Mouse (Mus musculus) embryonic stem cell, embryonic (primary cell): ENCODE results near the gene Marcks.

Experiments used
- CTCF ChIA-PET, 4 experiments: fragments of 300-600 bp in 2 of 4; fragments of 350-600 bp in 2 of 4; sonication (Branson Sonifier 250); formaldehyde crosslinking; loops; one replicate each; lab custom pipeline; 2022; ENCODE audit warnings: inconsistent platforms in 2 of 4; lab: Charles Lee
- POLR2A ChIA-PET, 4 experiments: fragments of 300-600 bp in 2 of 4; fragments of 350-600 bp in 2 of 4; sonication (Branson Sonifier 250); formaldehyde crosslinking; loops; one replicate each; lab custom pipeline; 2022; ENCODE audit warnings: antibody characterized with exemption in 4 of 4, inconsistent platforms in 1 of 4; lab: Charles Lee

Marcks gene

DNA sequence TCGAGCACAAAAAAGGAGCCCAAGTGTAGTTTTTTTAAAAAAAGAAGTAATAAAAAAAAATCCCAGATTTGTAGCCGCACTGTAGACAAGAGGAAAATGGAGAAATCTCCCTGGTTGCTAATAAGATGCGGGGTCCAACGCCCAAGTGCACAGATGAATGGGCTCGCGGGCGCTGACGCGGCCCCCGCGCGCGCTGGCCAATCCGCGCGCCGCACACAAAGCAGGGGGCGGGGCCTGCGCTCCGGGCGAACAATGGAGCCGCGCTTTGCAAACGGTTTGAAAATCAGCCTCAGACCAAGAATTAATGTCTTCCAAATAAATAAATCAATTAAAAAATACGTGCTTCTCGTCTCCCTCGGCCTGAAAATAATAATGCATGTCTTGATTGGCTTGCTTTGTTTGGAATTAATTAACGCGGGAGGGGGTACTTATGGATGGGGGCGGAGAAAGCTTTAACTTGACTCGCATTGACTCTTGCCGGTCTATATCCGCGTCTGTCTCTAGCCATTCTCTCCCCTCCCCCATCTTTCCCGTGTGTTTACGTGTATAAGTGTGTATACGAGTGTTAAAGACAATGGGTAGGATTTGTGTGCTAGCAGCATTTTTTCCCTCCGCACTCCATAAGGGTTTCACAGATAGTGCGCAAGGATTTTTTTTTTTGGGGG, at the start of gene Marcks:
Gene Marcks, minus strand, starts transcription at position 143 of the 665 bp plus-strand sequence.
- CTCF ChIA-PET, result no interaction called here
- POLR2A ChIA-PET, result interaction anchor here in 1 of 4 experiments (0.7 to 1.0 kb wide), 2 partner anchors 22 to 612 kb away, joined by 3 read pairs; no protein-coding TSS in a partner anchor

DNA sequence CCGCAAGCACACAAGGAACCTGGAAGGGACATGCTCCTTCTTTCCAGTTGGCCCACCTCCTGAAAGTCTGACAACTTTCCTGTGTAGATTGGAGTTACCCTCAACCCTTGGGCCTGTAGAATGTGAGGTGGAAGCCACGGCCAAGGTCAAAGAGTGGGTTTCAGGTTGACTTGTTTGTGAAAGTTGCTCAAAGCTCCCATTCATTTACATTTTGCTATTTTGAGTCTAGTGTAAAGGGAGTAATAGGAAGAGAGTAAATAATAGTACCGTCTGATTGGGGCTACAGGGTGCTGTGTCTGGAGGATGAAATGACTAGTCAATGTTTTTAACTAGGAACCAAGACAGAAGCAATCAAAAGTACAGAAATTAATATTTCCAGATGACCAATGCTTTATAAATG, 38.4 kb upstream of the Marcks start:
- POLR2A ChIA-PET, result no interaction called here

DNA sequence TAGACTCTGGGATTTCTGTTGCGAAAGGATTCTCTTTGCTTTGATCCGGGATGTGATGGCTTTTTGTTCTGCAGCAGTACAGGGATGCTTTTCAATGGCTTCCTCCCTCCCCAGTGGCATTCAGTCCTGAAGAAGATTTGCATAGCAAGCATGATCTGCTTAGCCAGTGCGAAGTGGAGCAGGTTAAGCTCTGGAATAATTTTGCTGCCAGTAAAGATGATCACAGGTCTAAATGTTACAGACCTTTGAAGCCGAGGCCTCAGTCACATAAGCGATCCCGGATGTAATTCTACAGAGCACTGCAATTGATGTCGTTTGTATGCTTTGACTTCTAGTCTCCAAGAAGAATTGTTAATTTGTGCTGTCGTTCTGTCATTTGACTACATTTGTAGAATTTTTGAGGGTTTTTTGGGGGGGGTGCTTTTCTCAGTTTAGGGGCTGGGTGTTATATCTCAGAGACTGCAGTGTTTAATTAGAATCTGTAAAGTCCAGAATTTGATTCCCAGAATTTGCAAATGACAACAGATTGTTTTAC, 33.8 kb upstream of the Marcks start:
- ChIA-PET CTCF (interaction anchor here in 1 of 4 experiments (1.2 kb wide), 1 partner anchor 36 kb away, joined by 5 read pairs; no protein-coding TSS in a partner anchor), POLR2A (no interaction called here)

More for the DNA sequence above, 38.4 kb upstream of the Marcks start:
- CTCF ChIA-PET, result no interaction called here

DNA sequence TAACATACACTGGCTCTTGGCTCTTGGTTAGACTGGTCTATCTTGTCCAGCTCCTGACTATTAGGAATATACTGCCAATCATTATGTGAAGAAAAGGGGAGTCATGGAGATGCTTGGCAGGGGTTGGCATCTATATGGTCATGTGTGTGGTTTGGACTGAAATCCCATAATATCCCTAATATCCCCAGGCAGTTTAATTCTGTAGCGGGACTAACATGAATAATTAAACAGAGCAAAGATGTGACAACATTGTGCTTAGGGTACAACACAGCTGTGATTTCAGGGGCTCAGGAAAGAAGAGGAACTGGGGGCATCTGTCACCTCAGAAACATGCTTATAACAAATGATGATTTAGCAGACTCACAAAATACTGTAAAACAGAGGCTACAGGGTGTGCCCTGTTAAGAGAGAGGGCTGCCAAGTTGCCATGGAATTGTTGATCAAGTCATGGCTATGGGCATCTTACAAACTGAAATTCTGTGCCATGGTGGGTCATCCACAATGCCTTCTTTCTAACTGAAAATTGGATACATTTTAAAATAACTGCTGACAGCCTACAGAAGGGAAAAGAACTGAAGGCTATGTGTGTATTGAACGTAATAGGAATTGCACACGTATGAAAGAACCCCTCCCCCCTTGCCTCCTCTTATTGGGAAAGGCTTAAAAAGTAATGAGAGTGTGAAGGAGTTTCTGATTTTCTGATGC, 33.1 kb upstream of the Marcks start:
- ChIA-PET CTCF (interaction anchor here in 1 of 4 experiments (1.2 kb wide), 1 partner anchor 35 kb away, joined by 5 read pairs; no protein-coding TSS in a partner anchor), POLR2A (interaction anchor here in 1 of 4 experiments (1.8 kb wide), 1 partner anchor 31 kb away, joined by 5 read pairs; no protein-coding TSS in a partner anchor)

DNA sequence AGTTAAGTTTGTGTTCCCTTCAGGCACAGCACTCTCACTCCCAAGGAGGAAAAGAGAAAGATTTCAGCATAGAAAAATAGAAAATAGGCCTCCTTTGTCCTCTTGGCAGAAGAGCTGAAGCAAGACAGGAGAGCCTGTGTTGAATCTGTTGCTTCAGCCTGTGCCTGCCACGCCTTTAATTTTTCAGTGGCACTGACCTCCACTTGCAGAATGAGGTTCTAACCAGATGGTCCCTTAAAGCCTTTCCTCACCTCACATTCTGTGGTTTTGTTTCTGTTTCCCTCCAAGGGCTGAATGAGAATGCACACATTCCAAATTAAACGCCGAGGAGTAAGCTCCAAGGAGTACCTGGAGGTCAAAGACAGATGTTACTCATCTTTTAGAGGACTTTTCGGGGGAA, 32.2 kb upstream of the Marcks start:
- POLR2A ChIA-PET, result interaction anchor here in 1 of 4 experiments (1.8 kb wide), 1 partner anchor 30 kb away, joined by 5 read pairs; no protein-coding TSS in a partner anchor
- CTCF ChIA-PET, result interaction anchor here in 2 of 4 experiments (0.5 to 0.7 kb wide), 2 partner anchors 34 to 685 kb away, joined by 3 read pairs; no protein-coding TSS in a partner anchor

DNA sequence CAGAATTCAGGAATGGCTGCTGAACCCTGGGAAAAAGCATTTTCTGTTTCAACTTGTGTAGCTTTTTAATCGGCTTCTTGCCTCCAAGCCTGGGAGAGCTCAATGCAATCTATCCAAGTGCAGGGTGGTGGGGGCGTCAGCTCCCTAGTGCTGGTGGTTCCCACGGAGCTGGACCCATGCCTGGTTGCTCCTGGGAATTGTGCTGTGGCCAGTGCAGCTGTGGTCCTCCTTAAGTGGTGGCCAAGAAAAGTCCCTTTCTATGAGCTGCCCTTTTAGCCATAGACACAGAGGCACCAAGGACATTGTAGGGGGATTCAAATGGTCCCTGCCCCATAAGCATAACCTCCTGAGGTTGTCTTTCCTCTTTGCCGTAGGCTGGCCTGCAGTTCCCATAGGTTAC, 31.7 kb upstream of the Marcks start:
- CTCF ChIA-PET, result interaction anchor here in 2 of 4 experiments (0.5 to 0.7 kb wide), 2 partner anchors 33 to 686 kb away, joined by 3 read pairs; no protein-coding TSS in a partner anchor
- POLR2A ChIA-PET, result interaction anchor here in 2 of 4 experiments (0.6 to 1.8 kb wide), 3 partner anchors 29 to 246 kb away, joined by 3 to 5 read pairs (median 4); no protein-coding TSS in a partner anchor

DNA sequence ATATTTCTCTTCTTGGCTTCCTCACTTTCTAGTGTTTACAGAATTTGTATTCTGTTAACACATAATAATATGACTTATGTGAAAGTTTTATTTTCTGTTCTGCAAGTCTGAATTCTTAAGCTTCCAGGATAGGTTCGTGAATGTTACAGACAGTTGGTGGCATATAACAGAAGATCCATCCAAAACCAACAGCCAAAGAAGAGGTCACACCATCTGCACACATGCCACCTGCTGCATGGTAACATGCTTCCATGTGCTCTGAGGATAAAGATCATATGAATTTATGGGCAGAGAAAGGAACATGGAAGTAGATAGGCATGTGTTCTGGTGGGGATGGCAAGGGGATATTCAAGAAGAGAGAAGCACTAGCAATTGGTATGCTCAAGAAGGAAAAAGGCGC, 28.8 kb upstream of the Marcks start:
- POLR2A ChIA-PET, result no interaction called here
- CTCF ChIA-PET, result no interaction called here

DNA sequence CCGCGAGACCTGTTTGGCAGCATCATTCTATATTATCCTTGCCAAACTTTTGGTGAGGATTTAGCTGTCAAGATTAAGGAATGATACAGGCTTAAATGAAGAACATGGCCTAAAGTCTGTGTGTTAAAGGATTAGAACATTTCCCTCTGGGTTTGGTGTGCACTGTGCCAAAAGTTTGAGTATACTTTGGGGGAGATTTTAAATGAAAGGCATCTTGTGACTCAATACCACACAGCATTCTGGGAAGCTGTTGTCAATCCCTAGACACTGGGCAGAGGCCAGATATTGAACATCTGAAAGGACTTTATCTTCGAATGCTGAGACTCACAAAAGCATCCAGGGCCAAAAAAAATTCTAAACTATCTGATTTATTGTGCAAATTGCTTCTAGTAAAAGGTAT, 21.0 kb upstream of the Marcks start:
- ChIA-PET CTCF (no interaction called here), POLR2A (no interaction called here)

DNA sequence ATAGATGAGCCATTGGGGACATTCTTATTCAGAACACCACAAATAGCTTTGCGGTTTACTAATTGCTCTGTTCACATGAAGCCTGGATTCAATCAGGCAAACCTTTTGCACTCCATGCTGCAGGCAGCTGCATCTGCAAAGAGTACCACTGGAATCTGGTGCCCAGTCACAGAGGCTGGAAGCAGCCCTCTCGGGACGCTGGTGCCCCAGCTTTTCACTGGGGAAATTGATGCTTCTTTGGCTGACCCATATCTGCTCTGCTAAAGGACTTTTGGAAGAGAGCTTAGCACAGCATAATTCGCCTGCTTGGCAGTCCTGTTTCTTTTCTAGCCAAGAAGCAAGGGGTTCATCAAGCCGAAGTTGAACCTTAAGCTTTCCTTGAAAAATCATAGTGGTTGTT, 18.4 kb upstream of the Marcks start:
- ChIA-PET CTCF (no interaction called here), POLR2A (interaction anchor here in 1 of 4 experiments (1.0 kb wide), 1 partner anchor 51 kb away, joined by 3 read pairs; no protein-coding TSS in a partner anchor)

DNA sequence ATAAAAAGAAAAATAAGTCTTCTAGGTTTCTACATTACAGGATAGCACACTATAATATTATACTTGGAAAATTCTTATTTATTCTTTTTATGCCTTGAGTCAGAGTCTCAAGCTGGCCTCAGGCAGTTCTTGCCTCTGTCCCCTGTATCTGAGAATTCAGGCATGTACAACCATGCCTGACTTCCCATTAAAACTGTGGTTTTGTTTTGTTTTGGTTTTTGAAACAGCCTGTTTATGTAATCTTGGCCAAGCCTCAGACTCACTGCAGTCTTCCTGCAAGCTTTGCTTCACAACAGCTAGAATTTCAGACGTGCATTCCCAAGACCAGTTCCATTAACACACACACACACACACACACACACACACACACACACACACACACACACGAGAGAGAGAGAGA, 16.4 kb upstream of the Marcks start:
- POLR2A ChIA-PET, result interaction anchor here in 1 of 4 experiments (0.8 to 0.9 kb wide), 2 partner anchors 61 to 1949 kb away, joined by 3 read pairs; no protein-coding TSS in a partner anchor

DNA sequence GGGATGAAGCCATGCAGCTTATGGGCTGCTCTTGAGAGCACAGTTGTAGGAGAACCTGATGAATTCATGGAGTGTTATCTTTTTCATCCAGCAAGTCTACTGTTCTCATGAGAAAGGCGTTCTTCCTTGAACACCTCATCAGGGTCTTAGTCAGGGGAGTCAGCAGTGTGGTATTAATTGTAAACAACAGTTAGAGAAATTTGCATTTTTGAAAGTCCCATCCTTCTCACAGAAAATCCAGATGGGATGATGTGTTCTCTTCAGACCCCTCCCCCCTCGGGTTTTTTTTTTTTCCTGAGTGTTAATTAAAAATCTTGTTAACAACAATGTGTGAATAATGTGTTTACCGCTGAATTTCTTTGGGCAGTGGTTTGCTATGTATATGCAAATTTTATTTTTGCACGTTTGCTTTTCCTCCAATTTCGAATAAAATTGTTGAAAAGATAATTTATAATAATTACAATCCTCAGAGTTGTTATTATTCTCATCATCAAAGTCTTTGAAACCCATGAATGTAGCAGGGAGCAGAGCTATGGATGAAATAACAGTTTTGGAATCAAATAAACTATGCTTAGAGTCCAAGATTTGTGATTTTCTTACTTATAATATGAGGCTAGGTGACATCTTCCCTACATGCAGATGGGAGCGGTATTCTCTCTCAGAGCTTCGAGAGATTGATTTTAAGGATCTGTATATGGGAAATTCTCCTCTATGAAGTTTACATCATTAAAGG, 13.0 kb upstream of the Marcks start:
- ChIA-PET CTCF (no interaction called here), POLR2A (no interaction called here)

More for the DNA sequence above, 16.4 kb upstream of the Marcks start:
- CTCF ChIA-PET, result no interaction called here

DNA sequence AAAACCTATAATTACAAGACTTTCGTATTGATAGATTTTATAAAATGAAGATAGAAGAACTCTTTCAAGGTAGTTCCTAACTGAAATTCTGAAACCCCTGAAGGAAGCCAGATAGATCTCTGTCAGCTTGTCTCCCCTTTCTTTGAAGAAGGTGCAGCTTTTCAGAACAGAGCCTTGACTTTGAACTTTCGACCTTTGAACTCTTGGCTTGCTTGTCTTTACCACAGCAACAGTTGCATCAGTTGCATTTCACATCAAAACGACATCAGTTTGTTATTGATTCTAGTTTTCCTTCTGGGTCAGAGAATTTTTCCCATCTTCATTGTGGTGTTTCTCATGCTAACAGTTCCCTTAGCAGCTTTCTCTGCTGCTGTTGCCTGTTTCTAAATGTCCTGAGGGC, 9.3 kb upstream of the Marcks start:
- POLR2A ChIA-PET, result no interaction called here
- CTCF ChIA-PET, result no interaction called here

DNA sequence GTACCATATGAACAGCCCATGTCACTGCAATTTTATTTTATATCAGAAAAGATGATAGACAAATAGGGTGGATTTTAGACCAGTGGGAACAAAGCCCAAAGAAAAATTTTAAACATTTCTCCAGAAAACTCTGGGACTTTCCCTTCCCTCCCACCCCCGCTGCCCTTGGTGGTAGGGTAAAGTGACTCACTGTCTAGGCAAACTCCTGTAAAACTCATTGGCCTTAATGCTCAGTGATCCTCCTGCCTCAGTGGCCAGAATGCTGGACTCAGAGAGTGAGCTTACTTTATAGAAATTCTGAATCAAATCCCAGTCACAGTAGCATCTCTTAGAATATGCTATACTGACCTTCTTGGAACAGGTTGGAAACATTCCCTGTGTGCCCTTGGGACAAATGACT, 6.7 kb upstream of the Marcks start:
- CTCF ChIA-PET, result no interaction called here
- POLR2A ChIA-PET, result interaction anchor here in 1 of 4 experiments (0.5 kb wide), 1 partner anchor 232 kb away, joined by 3 read pairs; no protein-coding TSS in a partner anchor

DNA sequence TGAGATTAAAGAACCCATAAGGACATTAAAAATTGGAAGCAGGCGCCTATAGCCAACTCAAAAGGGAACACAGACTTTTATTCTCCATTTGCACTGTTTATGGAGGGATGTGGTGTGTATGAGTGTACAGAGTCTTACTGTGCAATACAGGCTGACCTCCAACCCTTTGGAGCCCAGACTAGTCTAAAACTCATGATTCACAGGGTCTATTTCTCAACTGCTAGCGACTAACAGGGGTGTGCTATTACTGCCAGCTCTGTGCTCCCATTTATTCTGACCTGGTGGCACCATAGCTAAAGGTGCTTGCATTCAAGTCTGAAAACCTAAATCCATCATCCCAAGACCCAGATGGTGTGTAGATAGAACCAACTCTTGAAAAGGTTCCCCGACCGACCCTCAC, 2.9 kb upstream of the Marcks start:
- ChIA-PET CTCF (no interaction called here), POLR2A (interaction anchor here (0.6 to 2.0 kb wide), 35 partner anchors 8 to 1892 kb away, joined by 3 to 15 read pairs (median 3); no protein-coding TSS in a partner anchor)

DNA sequence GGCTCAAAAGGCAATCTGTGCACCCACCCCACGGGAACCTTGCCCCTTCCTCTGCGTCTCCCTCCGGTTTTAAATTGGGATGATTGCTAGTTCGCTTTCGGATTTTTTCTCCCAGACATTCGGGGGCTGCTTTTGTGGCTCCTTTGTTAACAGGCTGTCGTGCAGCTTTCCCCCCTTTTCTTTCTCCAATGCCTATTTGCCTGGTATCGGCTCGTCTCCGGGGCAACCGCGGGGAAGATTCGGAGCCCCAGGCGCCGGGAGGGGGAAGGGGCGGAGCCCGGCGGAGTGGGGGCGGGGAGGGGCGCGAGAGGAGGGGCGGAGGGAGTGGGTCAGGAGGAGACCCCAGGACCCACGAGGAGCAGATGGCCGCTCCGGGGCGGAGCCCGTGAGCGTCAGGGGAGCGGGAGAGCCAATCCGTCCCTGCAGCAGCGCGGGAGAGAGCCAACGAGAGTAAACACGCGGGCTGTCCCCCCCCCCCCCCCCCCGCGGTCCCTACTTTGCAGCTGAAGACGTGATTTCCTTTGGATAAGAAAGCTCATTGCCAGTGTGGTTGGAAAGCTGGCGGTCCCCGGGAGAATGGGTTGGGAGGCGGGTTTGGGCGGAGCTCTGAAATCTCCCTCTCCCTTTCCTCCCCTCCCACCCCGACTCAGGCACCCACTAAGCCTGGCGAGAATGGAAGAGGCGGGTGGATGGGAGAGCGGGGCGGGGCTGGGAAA, 2.2 kb upstream of the Marcks start:
- ChIA-PET POLR2A (interaction anchor here (0.6 to 2.0 kb wide), 40 partner anchors 9 to 1958 kb away, joined by 3 to 15 read pairs (median 4); no protein-coding TSS in a partner anchor), CTCF (no interaction called here)

DNA sequence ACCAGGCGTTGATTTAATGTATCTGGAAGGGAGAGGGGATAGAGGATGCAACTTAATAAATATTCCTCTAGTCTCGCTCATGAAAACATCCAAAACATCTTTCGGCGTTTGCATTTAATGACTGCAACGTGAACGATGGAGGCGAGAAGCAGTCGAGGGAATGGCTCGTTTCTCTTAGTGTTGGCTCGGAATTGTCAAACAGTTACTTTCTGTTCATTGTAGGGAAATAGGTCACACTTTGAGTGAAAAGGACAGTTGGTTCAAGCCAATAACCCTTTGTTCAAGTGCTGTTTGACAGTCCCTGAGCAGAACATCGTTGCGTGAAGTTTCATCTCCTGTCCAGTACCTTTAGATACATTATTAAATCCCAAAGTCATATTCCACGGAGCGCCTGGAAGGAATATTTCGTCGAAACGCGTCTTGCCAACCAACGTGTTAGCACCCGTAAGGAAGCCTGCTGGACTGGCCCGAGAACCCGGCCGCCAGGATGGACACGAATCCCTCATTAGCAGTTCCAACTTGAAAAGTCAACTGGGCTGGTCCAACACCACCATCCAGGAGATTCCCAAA, 1.5 kb upstream of the Marcks start:
- ChIA-PET POLR2A (interaction anchor here in 3 of 4 experiments (0.6 to 2.0 kb wide), 11 partner anchors 31 to 1958 kb away, joined by 3 to 8 read pairs (median 4); no protein-coding TSS in a partner anchor), CTCF (interaction anchor here in 1 of 4 experiments (0.6 kb wide), 1 partner anchor 468 kb away, joined by 5 read pairs; no protein-coding TSS in a partner anchor)

DNA sequence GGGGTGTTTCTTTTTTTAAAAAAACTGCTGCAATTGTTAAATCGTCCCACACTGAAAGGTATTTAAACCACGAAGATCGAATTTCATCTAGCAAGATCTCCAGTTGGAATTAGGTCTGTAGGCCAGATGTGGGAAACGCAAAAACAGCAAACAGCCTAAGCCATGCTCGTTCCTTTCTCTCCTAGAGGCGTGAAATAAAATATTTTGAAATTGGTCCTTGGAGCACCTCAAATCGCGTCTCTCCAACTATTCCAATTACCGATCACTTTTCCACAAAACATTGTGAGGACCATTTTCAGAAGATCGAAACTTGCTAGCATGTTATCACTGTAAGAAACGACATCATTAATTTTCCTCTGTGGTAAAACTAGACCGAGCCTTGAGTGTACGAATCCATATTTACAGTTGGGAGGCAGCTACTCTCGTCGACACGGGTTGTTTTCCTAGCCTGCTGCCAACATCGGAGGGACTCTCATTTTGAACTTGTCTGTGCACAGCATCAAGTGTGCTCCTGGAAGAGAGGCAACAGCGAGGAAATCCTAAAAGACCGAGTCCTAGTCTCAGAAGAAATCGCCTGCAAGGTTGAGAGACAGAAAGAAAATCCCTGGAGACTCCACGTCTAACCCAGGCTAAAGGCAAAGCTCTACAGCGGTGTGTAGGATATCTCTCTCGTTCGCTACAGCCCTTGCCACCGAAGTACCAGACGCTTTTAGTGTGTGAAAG, 884 bp upstream of the Marcks start:
- CTCF ChIA-PET, result interaction anchor here in 1 of 4 experiments (0.6 kb wide), 1 partner anchor 469 kb away, joined by 5 read pairs; no protein-coding TSS in a partner anchor
- POLR2A ChIA-PET, result interaction anchor here in 2 of 4 experiments (0.5 to 1.9 kb wide), 4 partner anchors 22 to 612 kb away, joined by 3 to 8 read pairs (median 3); no protein-coding TSS in a partner anchor
